Mouse (Mus musculus) monocyte, adult 2 months (primary cell): Measurements from ENCODE around the gene Melk.

Experiments used
- DNase-seq, 2 experiments: peaks; one replicate each; pipeline ENCODE4 v3.0.0; 2022; ENCODE audit warnings: low spot score in 2 of 2, low read depth in 1 of 2

Melk gene

DNA sequence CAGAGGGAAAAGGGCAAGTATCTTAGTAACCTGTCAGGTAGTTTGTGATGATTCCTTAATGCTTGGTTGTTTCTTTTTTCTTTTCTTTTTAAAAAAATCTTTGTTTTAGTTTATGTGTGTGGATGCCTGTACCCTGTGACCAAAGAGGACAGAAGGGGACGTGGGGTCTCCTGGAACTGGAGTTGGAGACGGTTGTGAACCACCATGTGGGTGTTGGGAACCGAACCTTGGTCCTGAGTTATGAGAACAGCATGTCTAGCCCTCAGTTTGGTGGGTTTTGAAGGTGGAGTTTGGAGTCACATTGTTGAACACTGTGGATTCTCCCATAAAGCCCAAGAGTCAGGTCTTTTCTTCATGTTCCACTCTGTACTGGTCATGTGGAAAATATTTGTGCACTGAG is 26.0 kb downstream of the Melk start:
- DNase-seq, result no peak

- no peak for DNase-seq
These were observed 27.3 kb downstream of the Melk start for GRCm38 (mm10) chr4:44327976-44328375.

GRCm38 (mm10) chr4:44335006-44335405 is 34.3 kb downstream of the Melk start:
- no peak for DNase-seq

DNA sequence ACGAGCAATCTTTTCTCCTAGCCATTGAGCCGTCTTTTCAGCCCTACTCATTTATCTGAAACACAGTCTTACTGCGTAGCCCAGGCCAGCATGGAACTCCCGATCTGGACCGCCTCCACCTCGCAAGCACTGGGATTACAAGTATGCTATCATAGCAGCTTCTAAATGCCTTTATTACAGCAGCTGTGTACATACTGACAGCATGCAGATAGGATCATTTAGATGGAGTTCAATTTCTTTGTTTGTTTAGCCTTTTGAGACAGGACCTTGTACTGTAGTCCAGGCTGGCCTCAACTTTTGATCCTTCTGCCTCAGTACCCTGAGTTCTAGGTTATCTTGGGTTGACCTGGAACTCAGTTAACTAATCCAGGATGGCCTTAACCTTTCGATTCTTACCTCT is 61.0 kb downstream of the Melk start:
- no peak for DNase-seq

- DNase-seq, result no peak
These were observed 62.8 kb downstream of the Melk start for GRCm38 (mm10) chr4:44363434-44364013.

DNA sequence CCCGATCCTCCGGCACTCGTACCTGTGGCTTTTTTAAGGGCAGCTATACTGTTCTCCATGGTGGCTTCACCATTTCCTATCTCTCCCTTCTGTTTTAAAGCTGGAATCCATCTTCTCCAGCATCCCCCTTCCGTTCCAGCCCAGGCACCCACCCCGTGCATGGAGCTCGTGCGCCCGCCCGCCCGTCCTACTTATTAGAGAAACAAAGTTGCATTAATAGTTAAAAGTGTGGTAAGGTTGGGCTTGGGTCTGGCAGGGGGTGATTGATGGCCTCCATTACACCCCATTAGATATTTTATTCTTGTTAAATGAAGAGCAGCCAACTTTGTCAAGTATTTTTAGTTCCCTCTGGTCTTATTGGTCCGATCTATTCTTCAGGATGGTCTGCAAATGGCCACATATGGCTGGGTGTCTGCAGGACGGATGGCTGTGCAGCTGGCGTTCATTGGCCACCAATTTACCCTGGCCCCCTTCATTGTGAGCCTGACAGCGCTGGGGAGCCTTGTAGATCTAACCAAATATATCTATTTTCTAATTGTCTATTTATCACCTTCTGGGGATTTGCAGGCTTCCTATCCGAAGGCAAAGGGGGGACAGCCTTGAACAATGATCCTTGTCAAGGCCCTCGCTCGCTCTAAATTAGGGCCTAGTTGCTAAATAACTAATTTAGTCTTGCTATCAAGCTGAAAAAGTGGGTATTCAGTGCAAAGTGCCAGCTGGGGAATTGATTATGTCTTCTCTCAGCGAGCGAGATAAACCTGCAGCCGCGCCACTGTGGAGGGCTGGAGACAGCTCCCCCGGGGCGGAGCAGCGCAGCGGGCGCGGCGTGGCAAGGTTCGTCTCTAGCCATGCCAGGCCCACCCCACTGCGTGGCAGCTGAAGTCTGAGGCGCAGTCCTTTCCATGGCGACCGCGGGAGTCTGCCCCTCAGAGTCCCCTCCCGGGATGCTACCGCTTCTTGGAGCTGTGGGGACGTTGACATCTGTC is 91.8 kb downstream of the Melk start:
- DNase-seq, result no peak

DNA sequence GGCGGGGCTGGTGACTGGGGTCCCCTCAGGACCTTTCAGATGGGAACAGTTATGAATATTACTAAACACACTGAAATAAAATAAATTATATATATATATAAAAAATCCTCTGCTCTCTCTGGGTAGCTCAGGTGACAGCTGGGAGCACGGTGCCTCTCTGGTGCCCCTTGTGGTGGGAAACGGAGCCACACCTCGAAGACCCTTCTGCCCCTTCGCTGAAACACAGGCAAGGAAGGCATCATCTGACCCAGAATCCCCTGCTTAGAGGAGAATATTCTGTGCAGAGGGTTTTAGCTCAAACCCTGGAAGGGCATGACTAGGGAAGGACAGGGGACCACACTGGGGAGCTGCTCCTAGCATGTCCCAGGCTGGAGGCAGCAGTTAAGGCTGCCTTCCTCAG is 101.9 kb downstream of the Melk start:
- no peak for DNase-seq

DNA sequence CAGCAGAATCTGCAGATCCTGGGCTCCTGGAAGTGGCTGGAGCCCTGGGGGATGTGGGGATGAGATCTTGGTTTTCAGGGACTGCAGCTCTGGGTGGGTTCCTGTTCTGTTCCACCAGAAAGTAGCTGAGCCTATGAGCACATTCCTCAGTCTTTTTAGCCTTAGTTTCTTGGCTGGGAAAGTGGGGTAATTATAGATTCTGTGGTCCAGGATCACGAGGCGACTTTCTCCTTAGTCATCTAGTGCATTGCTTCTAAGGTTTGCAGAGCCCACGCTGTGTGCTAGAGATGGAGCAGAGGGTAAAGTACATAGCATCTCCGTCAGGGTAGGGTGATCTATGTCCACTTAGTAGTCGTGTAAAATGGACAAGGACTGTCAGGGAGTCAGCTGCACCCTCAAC is 103.8 kb downstream of the Melk start:
- DNase-seq, result no peak
